Mouse (Mus musculus) hindbrain, embryonic 12.5 days (tissue): ENCODE results near the gene Pik3c2g. TPM values are rescaled to one million over a fixed set of nuclear protein-coding genes. Genes with fewer than 3 reads are reported as not detected.

ENCODE experiments used
- ATAC-seq: fragments of 200-750 bp; cut with Nextera tagmentation; 2 replicates; pipeline ENCODE4 v1.8.0; 2017; ENCODE audit warnings: moderate TSS enrichment; ENCODE audit not compliant: low FRiP score
- H3K27ac ChIP-seq: fragments of 300-500 bp; sonication (generic); 2 replicates; pipeline ENCODE4 v1.5.1; 2016; ENCODE audit warnings: mild to moderate bottlenecking
- H3K27me3 ChIP-seq: fragments of 300-500 bp; sonication (generic); 2 replicates; pipeline ENCODE4 v1.6.1; 2016; ENCODE audit warnings: mild to moderate bottlenecking
- H3K36me3 ChIP-seq: fragments of 300-500 bp; sonication (generic); 2 replicates; pipeline ENCODE4 v1.6.1; 2016; ENCODE audit warnings: mild to moderate bottlenecking
- H3K4me1 ChIP-seq: fragments of 300-500 bp; sonication (generic); 2 replicates; pipeline ENCODE4 v1.6.1; 2016
- H3K4me2 ChIP-seq: fragments of 300-500 bp; sonication (generic); replicated peaks from 2 replicates; pipeline ENCODE4 v1.6.1; 2016; ENCODE audit warnings: mild to moderate bottlenecking
- H3K4me3 ChIP-seq: fragments of 300-500 bp; sonication (generic); 2 replicates; pipeline ENCODE4 v1.5.1; 2016; ENCODE audit warnings: mild to moderate bottlenecking
- H3K9ac ChIP-seq: fragments of 300-500 bp; sonication (generic); 2 replicates; pipeline ENCODE4 v1.6.1; 2016; ENCODE audit warnings: mild to moderate bottlenecking, moderate library complexity
- H3K9me3 ChIP-seq: fragments of 300-500 bp; sonication (generic); replicated peaks from 2 replicates; pipeline ENCODE4 v1.6.1; 2016; ENCODE audit warnings: mild to moderate bottlenecking
- WGBS: fragments of 180-500 bp; shearing (Covaris S2); methylation state at CpG from one replicate; pipeline ENCODE4 v1.1.7; 2016; 5-methylcytosine and 5-hydroxymethylcytosine counted together
- polyA plus RNA-seq: library from polyadenylated mRNA; unstranded; fragments of >200 nt; fragmentation: Nextera tagmentation; extraction: Ambion mirVana; gene quantifications from 2 replicates; pipeline ENCODE4 v1.2.1, GENCODE M21; 2016

The Pik3c2g gene
- polyA plus RNA-seq, 1 experiment from 2014 or later: 0.39 TPM

- Histone ChIP-seq H3K9ac (no peak overlapping the region), H3K4me3 (no peak overlapping the region)
These were observed 273.1 kb downstream of the Pik3c2g start for GRCm38 (mm10) chr6:139860141-139860540.

GRCm38 (mm10) chr6:139861534-139861933 is 274.5 kb downstream of the Pik3c2g start:
- Histone ChIP-seq H3K4me1 (no peaks in the 10 kb centered on the region), H3K9me3 (no peaks in the 10 kb centered on the region), H3K27me3 (no peaks in the 10 kb centered on the region), H3K4me3 (no peak overlapping the region), H3K27ac (no peak overlapping the region), H3K36me3 (no peaks in the 10 kb centered on the region), H3K4me2 (no peak overlapping the region), H3K9ac (no peak overlapping the region)
- ATAC-seq: no peak
- WGBS: 86% methylated on average over 2 of the region's 2 CpGs

More at GRCm38 (mm10) chr6:139860141-139860540, 273.1 kb downstream of the Pik3c2g start:
- no peak overlapping the region for H3K4me2 ChIP-seq
- H3K9me3 ChIP-seq: no peaks in the 10 kb centered on the region
- WGBS: 86% methylated on average over 3 of the region's 3 CpGs
- H3K36me3 ChIP-seq: no peaks in the 10 kb centered on the region
- H3K27me3 ChIP-seq: no peaks in the 10 kb centered on the region
- no peak overlapping the region for H3K27ac ChIP-seq
- no peaks in the 10 kb centered on the region for H3K4me1 ChIP-seq
- ATAC-seq: no peak

GRCm38 (mm10) chr6:139865059-139865673 is 278.1 kb downstream of the Pik3c2g start:
- 90% methylated on average over 18 of the region's 18 CpGs for WGBS
- H3K27me3 ChIP-seq: no peaks in the 10 kb centered on the region
- no peaks in the 10 kb centered on the region for H3K4me1 ChIP-seq
- H3K9me3 ChIP-seq: no peaks in the 10 kb centered on the region
- H3K9ac ChIP-seq: no peak overlapping the region
- H3K4me2 ChIP-seq: no peak overlapping the region
- no peak overlapping the region for H3K27ac ChIP-seq
- no peak for ATAC-seq
- H3K36me3 ChIP-seq: no peaks in the 10 kb centered on the region
- no peak overlapping the region for H3K4me3 ChIP-seq

GRCm38 (mm10) chr6:139874418-139875176 is 287.6 kb downstream of the Pik3c2g start:
- H3K4me3 ChIP-seq: no peak overlapping the region
- no peak overlapping the region for H3K4me2 ChIP-seq
- H3K9me3 ChIP-seq: no peaks in the 10 kb centered on the region
- no peak overlapping the region for H3K9ac ChIP-seq
- H3K4me1 ChIP-seq: no peaks in the 10 kb centered on the region
- H3K27me3 ChIP-seq: no peaks in the 10 kb centered on the region
- 53% methylated on average over 3 of the region's 3 CpGs for WGBS
- no peak overlapping the region for H3K27ac ChIP-seq
- no peak for ATAC-seq
- no peaks in the 10 kb centered on the region for H3K36me3 ChIP-seq

GRCm38 (mm10) chr6:139876691-139877090 is 289.7 kb downstream of the Pik3c2g start:
- no peaks in the 10 kb centered on the region for H3K4me1 ChIP-seq
- no peak for ATAC-seq
- H3K4me3 ChIP-seq: no peak overlapping the region
- H3K9ac ChIP-seq: no peak overlapping the region
- no peak overlapping the region for H3K27ac ChIP-seq
- 91% methylated on average over 1 of the region's 1 CpGs for WGBS
- no peaks in the 10 kb centered on the region for H3K9me3 ChIP-seq
- no peaks in the 10 kb centered on the region for H3K27me3 ChIP-seq
- no peak overlapping the region for H3K4me2 ChIP-seq
- no peaks in the 10 kb centered on the region for H3K36me3 ChIP-seq

GRCm38 (mm10) chr6:139877476-139878361 is 290.7 kb downstream of the Pik3c2g start:
- Histone ChIP-seq H3K4me1 (no peaks in the 10 kb centered on the region), H3K4me2 (no peak overlapping the region), H3K9ac (no peak overlapping the region), H3K36me3 (no peaks in the 10 kb centered on the region), H3K27ac (no peak overlapping the region), H3K4me3 (no peak overlapping the region), H3K27me3 (no peaks in the 10 kb centered on the region), H3K9me3 (no peaks in the 10 kb centered on the region)
- WGBS: 60% methylated on average over 6 of the region's 6 CpGs
- ATAC-seq: no peak

GRCm38 (mm10) chr6:139878362-139878696 is 291.3 kb downstream of the Pik3c2g start:
- Histone ChIP-seq H3K27ac (no peak overlapping the region), H3K4me1 (no peaks in the 10 kb centered on the region), H3K36me3 (no peaks in the 10 kb centered on the region), H3K9me3 (no peaks in the 10 kb centered on the region), H3K27me3 (no peaks in the 10 kb centered on the region), H3K4me3 (no peak overlapping the region), H3K4me2 (no peak overlapping the region), H3K9ac (no peak overlapping the region)
- WGBS: 79% methylated on average over 1 of the region's 1 CpGs
- ATAC-seq: no peak

- 92% methylated on average over 2 of the region's 2 CpGs for WGBS
- H3K4me2 ChIP-seq: no peak overlapping the region
- no peak for ATAC-seq
These were observed 295.1 kb downstream of the Pik3c2g start for GRCm38 (mm10) chr6:139882076-139882475.

GRCm38 (mm10) chr6:139887175-139887574 is 300.2 kb downstream of the Pik3c2g start:
- Histone ChIP-seq H3K9me3 (no peaks in the 10 kb centered on the region), H3K9ac (no peak overlapping the region), H3K4me2 (no peak overlapping the region), H3K4me1 (no peaks in the 10 kb centered on the region), H3K4me3 (no peak overlapping the region), H3K27ac (no peak overlapping the region), H3K36me3 (no peaks in the 10 kb centered on the region), H3K27me3 (no peaks in the 10 kb centered on the region)
- ATAC-seq: no peak

More at GRCm38 (mm10) chr6:139882076-139882475, 295.1 kb downstream of the Pik3c2g start:
- Histone ChIP-seq H3K27me3 (no peaks in the 10 kb centered on the region), H3K9me3 (no peaks in the 10 kb centered on the region), H3K27ac (no peak overlapping the region), H3K4me3 (no peak overlapping the region), H3K4me1 (no peaks in the 10 kb centered on the region), H3K9ac (no peak overlapping the region), H3K36me3 (no peaks in the 10 kb centered on the region)

GRCm38 (mm10) chr6:139895637-139896036 is 308.6 kb downstream of the Pik3c2g start:
- H3K27me3 ChIP-seq: no peaks in the 10 kb centered on the region
- H3K9me3 ChIP-seq: no peaks in the 10 kb centered on the region
- H3K36me3 ChIP-seq: no peaks in the 10 kb centered on the region
- no peak overlapping the region for H3K9ac ChIP-seq
- no peak overlapping the region for H3K4me2 ChIP-seq
- H3K4me1 ChIP-seq: no peaks in the 10 kb centered on the region
- no peak overlapping the region for H3K4me3 ChIP-seq
- WGBS: 76% methylated on average over 2 of the region's 2 CpGs
- no peak for ATAC-seq
- H3K27ac ChIP-seq: no peak overlapping the region

- no peak for ATAC-seq
- 93% methylated on average over 8 of the region's 8 CpGs for WGBS
- no peak overlapping the region for H3K4me2 ChIP-seq
- H3K9ac ChIP-seq: no peak overlapping the region
- no peaks in the 10 kb centered on the region for H3K4me1 ChIP-seq
- no peak overlapping the region for H3K4me3 ChIP-seq
- no peak overlapping the region for H3K27ac ChIP-seq
- no peaks in the 10 kb centered on the region for H3K9me3 ChIP-seq
- H3K27me3 ChIP-seq: no peaks in the 10 kb centered on the region
- H3K36me3 ChIP-seq: no peaks in the 10 kb centered on the region
These were observed 312.7 kb downstream of the Pik3c2g start for GRCm38 (mm10) chr6:139899630-139900151.

GRCm38 (mm10) chr6:139901801-139902200 is 314.8 kb downstream of the Pik3c2g start:
- H3K9me3 ChIP-seq: no peaks in the 10 kb centered on the region
- H3K4me2 ChIP-seq: no peak overlapping the region
- no peaks in the 10 kb centered on the region for H3K4me1 ChIP-seq
- H3K27me3 ChIP-seq: no peaks in the 10 kb centered on the region
- H3K36me3 ChIP-seq: no peaks in the 10 kb centered on the region
- ATAC-seq: no peak
- WGBS: 66% methylated on average over 4 of the region's 4 CpGs
- no peak overlapping the region for H3K9ac ChIP-seq
- H3K4me3 ChIP-seq: no peak overlapping the region
- no peak overlapping the region for H3K27ac ChIP-seq
